Comparison of ENCODE assay signal across 27 mouse cellular contexts in the genomic region with DNA sequence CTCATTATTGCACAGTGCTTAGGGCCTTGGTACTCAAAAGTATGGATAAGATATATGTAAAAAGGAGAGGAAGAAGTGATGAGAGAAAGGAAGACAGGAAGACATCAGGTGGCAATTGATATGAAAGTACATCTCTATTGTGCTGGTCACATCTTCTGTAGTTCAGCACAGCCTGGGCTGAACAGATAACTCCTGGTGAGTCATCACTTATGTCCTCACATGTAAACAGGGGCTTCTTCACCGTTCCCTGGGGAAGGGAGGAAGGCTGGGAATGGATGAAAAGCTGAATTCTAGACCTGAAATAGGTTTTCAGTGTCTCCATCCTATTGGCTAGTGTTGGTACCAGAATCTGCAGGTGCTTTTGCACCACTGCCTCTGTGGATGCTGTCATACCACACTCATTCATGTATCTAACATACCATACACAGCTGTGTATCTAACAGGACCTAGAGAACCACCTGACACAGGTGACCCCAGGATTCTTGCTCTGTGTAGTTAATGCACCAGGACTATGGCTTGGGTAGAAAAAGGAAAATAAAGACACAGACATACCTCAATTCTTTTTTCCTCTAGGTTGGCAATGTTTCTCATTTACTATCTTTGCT.
DNase-seq lines count a peak whose midpoint lies in the region; ATAC-seq and TF ChIP-seq lines count a peak whose summit lies in the region.
"Had no signal": no experiment of that assay in that cellular context is flagged by ENCODE, and none has a peak within 500 bp of the region (broad histone marks: within the 10 kb centered on the region; RNA-seq: fewer than 3 reads in every experiment).

No protein-coding gene starts in this region.

- H3K9me3 ChIP-seq in heart, embryonic 12.5 days (replicated peaks): no peaks in the 10 kb centered on the region
- H3K9me3 ChIP-seq in MEL (replicated peaks; ENCODE audit: insufficient read depth, low read length): no peaks in the 10 kb centered on the region
- H3K9me3 ChIP-seq in liver, embryonic 11.5 days (ENCODE audit: control insufficient read depth, low read length): no peaks in the 10 kb centered on the region
- no peaks in the 10 kb centered on the region for H3K9me3 ChIP-seq in liver, postnatal 0 days (ENCODE audit: low read length)
- H3K9me3 ChIP-seq: embryonic facial prominence, embryonic 15.5 days; forebrain, embryonic 10.5 days; limb, embryonic 13.5 days had no signal

- peak; percentile 94 for ATAC-seq in heart, embryonic 12.5 days (ENCODE audit: insufficient number of reproducible peaks, low FRiP score)
- ATAC-seq in liver, embryonic 11.5 days (replicated peaks; ENCODE audit: low FRiP score): peak; percentile 93
- ATAC-seq in liver, postnatal 0 days: peak; percentile 66
- ATAC-seq: forebrain, embryonic 16.5 days; hindbrain, postnatal 0 days; intestine, embryonic 16.5 days had no signal

- no peak overlapping the region for H3K4me3 ChIP-seq in heart, embryonic 12.5 days
- no peak overlapping the region for H3K4me3 ChIP-seq in MEL (ENCODE audit: control insufficient read depth in 1 of 2, insufficient read depth in 1 of 2, low read depth in 2 of 2, low read length in 2 of 2)
- no peak overlapping the region for H3K4me3 ChIP-seq in liver, embryonic 11.5 days (ENCODE audit: low read depth, low read length)
- no peak overlapping the region for H3K4me3 ChIP-seq in liver, postnatal 0 days (ENCODE audit: low read depth, low read length)
- H3K4me3 ChIP-seq: embryonic facial prominence, embryonic 15.5 days; forebrain, embryonic 10.5 days; heart, adult 2 months; limb, embryonic 13.5 days had no signal

- TF ChIP-seq CTCF in MEL (IDR thresholded peaks at IDR 0.05 in 2 of 3, conservative IDR thresholded peaks at IDR 0.05 in 1 of 3; ENCODE audit: control insufficient read depth in 1 of 3, insufficient read depth in 1 of 3, low read depth in 2 of 3, low read length in 3 of 3, poor library complexity in 1 of 3, severe bottlenecking in 1 of 3): no peak
- no peak for TF ChIP-seq CTCF in liver, postnatal 0 days (IDR thresholded peaks at IDR 0.05; ENCODE audit: low read depth)

- TF ChIP-seq POLR2A in MEL (IDR thresholded peaks at IDR 0.05; ENCODE audit: control insufficient read depth in 1 of 2, insufficient read depth in 1 of 2, low read depth in 1 of 2, low read length in 2 of 2, poor library complexity in 1 of 2): no peak

- H3K27me3 ChIP-seq in heart, embryonic 12.5 days (replicated peaks): no peaks in the 10 kb centered on the region
- no peaks in the 10 kb centered on the region for H3K27me3 ChIP-seq in MEL (ENCODE audit: control insufficient read depth in 1 of 2, insufficient read depth in 2 of 2, low read length in 2 of 2)
- no peaks in the 10 kb centered on the region for H3K27me3 ChIP-seq in liver, embryonic 11.5 days (replicated peaks; ENCODE audit: control insufficient read depth, insufficient read depth, low read length)
- H3K27me3 ChIP-seq in liver, postnatal 0 days (ENCODE audit: insufficient read depth, low read length): no peaks in the 10 kb centered on the region
- H3K27me3 ChIP-seq: embryonic facial prominence, embryonic 15.5 days; limb, embryonic 13.5 days had no signal

- TF ChIP-seq RAD21 in MEL (IDR thresholded peaks at IDR 0.05; ENCODE audit: low read depth, low read length): no peak

- H3K36me3 ChIP-seq in heart, embryonic 12.5 days: no peaks in the 10 kb centered on the region
- H3K36me3 ChIP-seq in MEL (ENCODE audit: control insufficient read depth in 1 of 2, insufficient read depth in 2 of 2, low read length in 2 of 2): peaks cover 0 to 4% of the 10 kb centered on the region in 2 experiments; a peak in 1 of 4 replicates
- no peaks in the 10 kb centered on the region for H3K36me3 ChIP-seq in liver, embryonic 11.5 days (ENCODE audit: control insufficient read depth, insufficient read depth, low read length)
- no peaks in the 10 kb centered on the region for H3K36me3 ChIP-seq in liver, postnatal 0 days (replicated peaks; ENCODE audit: insufficient read depth, low read length)
- H3K36me3 ChIP-seq: embryonic facial prominence, embryonic 15.5 days; forebrain, embryonic 10.5 days; limb, embryonic 13.5 days had no signal

- no peaks in the 10 kb centered on the region for H3K79me2 ChIP-seq in MEL (ENCODE audit: control insufficient read depth, insufficient read depth, low read length, poor library complexity)

- H3K4me1 ChIP-seq in heart, embryonic 12.5 days (replicated peaks): no peaks in the 10 kb centered on the region
- peaks cover 4 to 6% of the 10 kb centered on the region in 2 experiments; a peak in 3 of 4 replicates for H3K4me1 ChIP-seq in MEL (ENCODE audit: control insufficient read depth in 1 of 2, insufficient read depth in 2 of 2, low read length in 2 of 2)
- H3K4me1 ChIP-seq in liver, embryonic 11.5 days (replicated peaks; ENCODE audit: control insufficient read depth, insufficient read depth, low read length): peaks cover 14% of the 10 kb centered on the region
- H3K4me1 ChIP-seq in liver, postnatal 0 days (ENCODE audit: insufficient read depth): no peaks in the 10 kb centered on the region
- H3K4me1 ChIP-seq: embryonic facial prominence, embryonic 15.5 days had no signal

- no peak overlapping the region for H3K4me2 ChIP-seq in heart, embryonic 12.5 days
- no peak overlapping the region for H3K4me2 ChIP-seq in liver, embryonic 11.5 days
- H3K4me2 ChIP-seq in liver, postnatal 0 days (ENCODE audit: low read depth, low read length): no peak overlapping the region
- H3K4me2 ChIP-seq: embryonic facial prominence, embryonic 15.5 days; limb, embryonic 13.5 days; lung, embryonic 14.5 days; midbrain, embryonic 11.5 days had no signal

- no peak overlapping the region for H3K27ac ChIP-seq in heart, embryonic 12.5 days (ENCODE audit: poor library complexity, severe bottlenecking)
- no peak overlapping the region for H3K27ac ChIP-seq in MEL (ENCODE audit: control insufficient read depth, low read depth, low read length)
- H3K27ac ChIP-seq in liver, embryonic 11.5 days (ENCODE audit: low read depth, low read length): no peak overlapping the region
- H3K27ac ChIP-seq in liver, postnatal 0 days (ENCODE audit: low read depth): no peak overlapping the region
- H3K27ac ChIP-seq: embryonic facial prominence, embryonic 15.5 days; forebrain, embryonic 10.5 days; heart, adult 2 months; hindbrain, postnatal 0 days; limb, embryonic 13.5 days had no signal

- peak; percentile 72 for TF ChIP-seq EP300 in MEL (IDR thresholded peaks at IDR 0.05; ENCODE audit: low read depth in 1 of 2, low read length in 2 of 2)
- TF ChIP-seq EP300 in liver, postnatal 0 days (IDR thresholded peaks at IDR 0.05; ENCODE audit: low read depth): peak; percentile 59

- WGBS in heart, embryonic 12.5 days: 48% methylated on average over 1 of the region's 1 CpGs
- 38% methylated on average over 1 of the region's 1 CpGs for WGBS in liver, embryonic 11.5 days
- 47% methylated on average over 1 of the region's 1 CpGs for WGBS in liver, postnatal 0 days (ENCODE audit: insufficient replicate concordance)

- H3K9ac ChIP-seq in heart, embryonic 12.5 days: no peak overlapping the region
- H3K9ac ChIP-seq in MEL (ENCODE audit: control insufficient read depth, low read depth, low read length, poor library complexity, severe bottlenecking): no peak overlapping the region
- no peak overlapping the region for H3K9ac ChIP-seq in liver, embryonic 11.5 days (ENCODE audit: low read depth, low read length)
- no peak overlapping the region for H3K9ac ChIP-seq in liver, postnatal 0 days (replicated peaks)
- H3K9ac ChIP-seq: embryonic facial prominence, embryonic 15.5 days; limb, embryonic 13.5 days; lung, embryonic 14.5 days had no signal

- no peak for DNase-seq in heart, adult 18-20 months
- DNase-seq in MEL (ENCODE audit: low read depth, low spot score): peak; percentile 38
- DNase-seq in liver, embryonic 11.5 days (ENCODE audit: low spot score): no peak
- no peak for DNase-seq in liver, postnatal 0 days
- DNase-seq in right cerebral cortex, adult 18-20 months: no peak
- no peak for DNase-seq in layer of hippocampus, adult 9-11 months
- no peak for DNase-seq in thymus, postnatal 0 days (ENCODE audit: low spot score)
- DNase-seq: adrenal gland, postnatal 10 days; cerebellum, adult 2 months; cerebellum, postnatal 36 days; gastrocnemius, postnatal 14 days; heart, adult 2 months; heart, postnatal 14 days; kidney, adult 9 months; kidney, postnatal 14 days; layer of hippocampus, postnatal 36 days; lung, embryonic 14.5 days; right cerebral cortex, postnatal 25 days; spleen, adult 18-20 months had no signal

TF ChIP-seq in MEL, 35 proteins besides CTCF, POLR2A, EP300 and RAD21:
- peak; percentile 64 for TF ChIP-seq GATA1 (IDR thresholded peaks at IDR 0.05; ENCODE audit: low read depth, low read length)
- TF ChIP-seq TAL1 (IDR thresholded peaks at IDR 0.05; ENCODE audit: low read length): peak; percentile 81
- TF ChIP-seq TCF12 (IDR thresholded peaks at IDR 0.05; ENCODE audit: low read depth, low read length): peak; percentile 69
- no peak for TF ChIP-seq USF1 (IDR thresholded peaks at IDR 0.05; ENCODE audit: low read depth, low read length)
